Mouse (Mus musculus): Measurements from ENCODE around the gene Ppef1.
"Not testable (repeated sequence)": the region's sequence is repeated elsewhere in the genome, so short reads cannot be mapped to it uniquely, and the experiment has no call there.

Ppef1 gene

GRCm38 (mm10) chrX:160735650-160736049 is at the start of gene Ppef1:
Gene Ppef1 (minus strand): TSS chrX:160735765.
- no peak for DNase-seq

GRCm38 (mm10) chrX:160782276-160782675 is 46.7 kb upstream of the Ppef1 start:
- DNase-seq, result no peak

GRCm38 (mm10) chrX:160773033-160773432 is 37.5 kb upstream of the Ppef1 start:
- DNase-seq, result no peak

- DNase-seq, result not testable (repeated sequence)
These were observed 34.1 kb upstream of the Ppef1 start for GRCm38 (mm10) chrX:160769622-160770021.

- DNase-seq, result no peak
These were observed 32.1 kb upstream of the Ppef1 start, which contains the start of gene Rs1 for GRCm38 (mm10) chrX:160767713-160768112. Gene Rs1 (plus strand): TSS chrX:160768013.

GRCm38 (mm10) chrX:160766233-160766616 is 30.7 kb upstream of the Ppef1 start:
- DNase-seq, result no peak

- peak; percentile 94 to 95 for DNase-seq
These were observed 30.0 kb upstream of the Ppef1 start for GRCm38 (mm10) chrX:160765389-160766232.

GRCm38 (mm10) chrX:160750808-160751207 is 15.2 kb upstream of the Ppef1 start:
- DNase-seq, result no peak

GRCm38 (mm10) chrX:160748653-160749052 is 13.1 kb upstream of the Ppef1 start:
- DNase-seq, result no peak

GRCm38 (mm10) chrX:160745399-160745798 is 9.8 kb upstream of the Ppef1 start:
- no peak for DNase-seq

GRCm38 (mm10) chrX:160699171-160699570 is 36.4 kb downstream of the Ppef1 start:
- DNase-seq, result no peak

- DNase-seq, result no peak
These were observed 44.0 kb downstream of the Ppef1 start for GRCm38 (mm10) chrX:160691559-160691958.

GRCm38 (mm10) chrX:160690094-160690493 is 45.5 kb downstream of the Ppef1 start:
- no peak for DNase-seq

GRCm38 (mm10) chrX:160669992-160670391 is 65.6 kb downstream of the Ppef1 start:
- DNase-seq, result no peak

GRCm38 (mm10) chrX:160610882-160611644 is 124.5 kb downstream of the Ppef1 start:
- DNase-seq, result no peak

GRCm38 (mm10) chrX:160610482-160610881 is 125.1 kb downstream of the Ppef1 start:
- DNase-seq, result no peak

- peak; percentile 39 to 53 for DNase-seq
These were observed 125.7 kb downstream of the Ppef1 start for GRCm38 (mm10) chrX:160609849-160610248.

- no peak for DNase-seq
These were observed 131.5 kb downstream of the Ppef1 start for GRCm38 (mm10) chrX:160603981-160604541.

- DNase-seq, result no peak
These were observed 132.2 kb downstream of the Ppef1 start for GRCm38 (mm10) chrX:160603316-160603715.

GRCm38 (mm10) chrX:160602770-160603169 is 132.8 kb downstream of the Ppef1 start:
- no peak for DNase-seq

- no peak for DNase-seq
These were observed 134.5 kb downstream of the Ppef1 start for GRCm38 (mm10) chrX:160601053-160601452.

GRCm38 (mm10) chrX:160598562-160599458 is 136.8 kb downstream of the Ppef1 start:
- DNase-seq, result no peak

Measured in B cell, adult 2 months (primary cell).